Mouse (Mus musculus): ENCODE results near the gene Egfl7.

Egfl7 gene

GRCm38 (mm10) chr2:26593211-26594021, 13.6 kb downstream of the Egfl7 start:
- DNase-seq (ENCODE audit: inconsistent ontology term) = no peak

GRCm38 (mm10) chr2:26594022-26594346, 14.2 kb downstream of the Egfl7 start:
- peak; percentile 61 for DNase-seq (ENCODE audit: inconsistent ontology term)

- no peak for DNase-seq (ENCODE audit: inconsistent ontology term)
Measured at GRCm38 (mm10) chr2:26594461-26594933, 14.7 kb downstream of the Egfl7 start.

- DNase-seq (ENCODE audit: inconsistent ontology term) = no peak
Measured at GRCm38 (mm10) chr2:26594934-26595724, 15.3 kb downstream of the Egfl7 start.

GRCm38 (mm10) chr2:26595725-26596435, 16.1 kb downstream of the Egfl7 start:
- no peak for DNase-seq (ENCODE audit: inconsistent ontology term)

GRCm38 (mm10) chr2:26596898-26597297, 17.1 kb downstream of the Egfl7 start:
- DNase-seq (ENCODE audit: inconsistent ontology term) = no peak

- no peak for DNase-seq (ENCODE audit: inconsistent ontology term)
Measured at GRCm38 (mm10) chr2:26597810-26598209, 18.0 kb downstream of the Egfl7 start.

- no peak for DNase-seq (ENCODE audit: inconsistent ontology term)
Measured at GRCm38 (mm10) chr2:26598462-26598861, 18.6 kb downstream of the Egfl7 start.

- DNase-seq (ENCODE audit: inconsistent ontology term) = no peak
Measured at GRCm38 (mm10) chr2:26599965-26600364, 20.2 kb downstream of the Egfl7 start.

GRCm38 (mm10) chr2:26600664-26601063, 20.9 kb downstream of the Egfl7 start:
- DNase-seq (ENCODE audit: inconsistent ontology term) = no peak

- DNase-seq (ENCODE audit: inconsistent ontology term) = no peak
Measured at GRCm38 (mm10) chr2:26601595-26601994, 21.8 kb downstream of the Egfl7 start.

GRCm38 (mm10) chr2:26602631-26603030, 22.8 kb downstream of the Egfl7 start:
- DNase-seq (ENCODE audit: inconsistent ontology term) = no peak

GRCm38 (mm10) chr2:26603159-26603558, 23.3 kb downstream of the Egfl7 start:
- DNase-seq (ENCODE audit: inconsistent ontology term) = no peak

GRCm38 (mm10) chr2:26603720-26604671, 24.2 kb downstream of the Egfl7 start, which contains the start of gene Agpat2:
Agpat2 (minus strand) TSS chr2:26604417.
- DNase-seq (ENCODE audit: inconsistent ontology term) = peak; percentile 90

GRCm38 (mm10) chr2:26605331-26605730, 25.5 kb downstream of the Egfl7 start:
- no peak for DNase-seq (ENCODE audit: inconsistent ontology term)

GRCm38 (mm10) chr2:26606579-26606978, 26.8 kb downstream of the Egfl7 start:
- no peak for DNase-seq (ENCODE audit: inconsistent ontology term)

GRCm38 (mm10) chr2:26607056-26607910, 27.5 kb downstream of the Egfl7 start:
- DNase-seq (ENCODE audit: inconsistent ontology term) = peak; percentile 17

- no peak for DNase-seq (ENCODE audit: inconsistent ontology term)
Measured at GRCm38 (mm10) chr2:26608781-26609180, 29.0 kb downstream of the Egfl7 start.

- DNase-seq (ENCODE audit: inconsistent ontology term) = no peak
Measured at GRCm38 (mm10) chr2:26609261-26609661, 29.4 kb downstream of the Egfl7 start.

- peak; percentile 26 for DNase-seq (ENCODE audit: inconsistent ontology term)
Measured at GRCm38 (mm10) chr2:26610526-26610925, 30.7 kb downstream of the Egfl7 start.

All from Muller cell, postnatal 12 days (primary cell).